Mouse (Mus musculus) ES-Bruce4 (cell line): ENCODE data around the gene Atp11a.

Source experiments
- CTCF ChIP-seq: IDR thresholded peaks from one replicate; pipeline ENCODE4 v1.8.1; 2011; ENCODE audit warnings: low read depth, low read length
- EP300 ChIP-seq: IDR thresholded peaks from 2 replicates; pipeline ENCODE4 v1.6.1; 2011; ENCODE audit warnings: low read depth, low read length; ENCODE audit not compliant: insufficient read depth
- POLR2A ChIP-seq: IDR thresholded peaks from one replicate; pipeline ENCODE4 v1.8.1; 2011; ENCODE audit warnings: low read length; ENCODE audit not compliant: insufficient read depth

GRCm38 (mm10) chr8:12795011-12795671, 38.3 kb downstream of the Atp11a start:
- TF ChIP-seq POLR2A (no peak), CTCF (no peak), EP300 (no peak)
